9 mouse cellular contexts compared by ENCODE assay signal in genomic region chr5:90661436-90661835, GRCm38 (mm10). TPM values are rescaled to one million over a fixed set of nuclear protein-coding genes. Genes with fewer than 3 reads are reported as not detected.
DNase-seq lines count a peak whose midpoint lies in the region; ATAC-seq lines count a peak whose summit lies in the region.
"Had no signal": no experiment of that assay in that cellular context is flagged by ENCODE, and none has a peak within 500 bp of the region (broad histone marks: within the 10 kb centered on the region; RNA-seq: fewer than 3 reads in every experiment).

No protein-coding gene starts in this region.

- no peak overlapping the region for H3K27ac ChIP-seq in embryonic facial prominence, embryonic 10.5 days (replicated peaks)
- no peak overlapping the region for H3K27ac ChIP-seq in hindbrain, embryonic 12.5 days
- no peak overlapping the region for H3K27ac ChIP-seq in midbrain, embryonic 13.5 days
- H3K27ac ChIP-seq: lung, embryonic 15.5 days had no signal

- H3K9me3 ChIP-seq in embryonic facial prominence, embryonic 10.5 days: no peaks in the 10 kb centered on the region
- H3K9me3 ChIP-seq in hindbrain, embryonic 12.5 days (replicated peaks): no peaks in the 10 kb centered on the region
- no peaks in the 10 kb centered on the region for H3K9me3 ChIP-seq in midbrain, embryonic 13.5 days
- H3K9me3 ChIP-seq: lung, embryonic 15.5 days had no signal

- H3K4me2 ChIP-seq in hindbrain, embryonic 12.5 days (replicated peaks): no peak overlapping the region
- no peak overlapping the region for H3K4me2 ChIP-seq in midbrain, embryonic 13.5 days (replicated peaks)
- H3K4me2 ChIP-seq: lung, embryonic 15.5 days had no signal

- H3K9ac ChIP-seq in hindbrain, embryonic 12.5 days: no peak overlapping the region
- no peak overlapping the region for H3K9ac ChIP-seq in midbrain, embryonic 13.5 days (replicated peaks)
- H3K9ac ChIP-seq: lung, embryonic 15.5 days had no signal

- peaks cover 6% of the 10 kb centered on the region; the same call in 1 of the 2 replicates for H3K4me1 ChIP-seq in embryonic facial prominence, embryonic 10.5 days
- H3K4me1 ChIP-seq in hindbrain, embryonic 12.5 days: no peaks in the 10 kb centered on the region
- H3K4me1 ChIP-seq in midbrain, embryonic 13.5 days (replicated peaks): no peaks in the 10 kb centered on the region

- ATAC-seq in hindbrain, embryonic 12.5 days (ENCODE audit: low FRiP score): 0 out of 2 replicates have a peak, but pooled peaks have one; percentile 46
- peak; percentile 58 for ATAC-seq in midbrain, embryonic 13.5 days

- 21% methylated on average over 9 of the region's 9 CpGs for WGBS in embryonic facial prominence, embryonic 10.5 days
- 24% methylated on average over 9 of the region's 9 CpGs for WGBS in hindbrain, embryonic 12.5 days
- 25% methylated on average over 9 of the region's 9 CpGs for WGBS in midbrain, embryonic 13.5 days

- no peaks in the 10 kb centered on the region for H3K36me3 ChIP-seq in embryonic facial prominence, embryonic 10.5 days (replicated peaks)
- no peaks in the 10 kb centered on the region for H3K36me3 ChIP-seq in hindbrain, embryonic 12.5 days
- H3K36me3 ChIP-seq in midbrain, embryonic 13.5 days: no peaks in the 10 kb centered on the region
- H3K36me3 ChIP-seq: lung, embryonic 15.5 days had no signal

- no peaks in the 10 kb centered on the region for H3K27me3 ChIP-seq in embryonic facial prominence, embryonic 10.5 days (replicated peaks; ENCODE audit: low read depth, poor library complexity, severe bottlenecking)
- 0 out of 2 replicates have a peak, but pooled peaks cover 5% of the 10 kb centered on the region for H3K27me3 ChIP-seq in hindbrain, embryonic 12.5 days
- H3K27me3 ChIP-seq in midbrain, embryonic 13.5 days: no peaks in the 10 kb centered on the region

- peak; percentile 22 for DNase-seq in right cerebral cortex, postnatal 4 days
- DNase-seq in right cerebral cortex, postnatal 25 days: no peak
- DNase-seq in ZHBTc4 (ENCODE audit: low read depth, low spot score): peak; percentile 66
- peak; percentile 60 for DNase-seq in embryonic facial prominence, embryonic 10.5 days (ENCODE audit: low spot score)
- DNase-seq in left cerebral cortex, adult 18-20 months (ENCODE audit: low spot score in 2 of 2): peak; percentile 22 to 47
- no peak for DNase-seq in spleen, adult 12 weeks (ENCODE audit: low spot score)

- no peak overlapping the region for H3K4me3 ChIP-seq in embryonic facial prominence, embryonic 10.5 days
- H3K4me3 ChIP-seq in hindbrain, embryonic 12.5 days: no peak overlapping the region
- no peak overlapping the region for H3K4me3 ChIP-seq in midbrain, embryonic 13.5 days (replicated peaks)
- H3K4me3 ChIP-seq: lung, embryonic 15.5 days had no signal

RNA-seq across cellular contexts. Expression of gene Rassf6, which starts 21.0 kb away (rescaled TPM):
- 0.30 and 0.40 TPM in 2 replicates for polyA plus RNA-seq in embryonic facial prominence, embryonic 10.5 days (2016; fragmentation: Nextera tagmentation; extraction: Ambion mirVana)
- polyA plus RNA-seq in hindbrain, embryonic 12.5 days (2016; fragmentation: Nextera tagmentation; extraction: Ambion mirVana): 0.62 and 0.73 TPM in 2 replicates
- 1 to 10 TPM; 2.4 to 2.5 TPM for total RNA-seq in left cerebral cortex, adult 18-20 months (2021)
- 0.40 and 0.57 TPM in 2 replicates for polyA plus RNA-seq in midbrain, embryonic 13.5 days (2015; fragmentation: Nextera tagmentation; extraction: Ambion mirVana)

Comparison
In these comparisons a context has a peak if more than half of its experiments do, and no peak if none do; other contexts are left out.
1. DNase-seq: peak in right cerebral cortex, postnatal 4 days (single experiment), ZHBTc4 (single experiment), embryonic facial prominence, embryonic 10.5 days (single experiment) and left cerebral cortex, adult 18-20 months (2 of 2); none in right cerebral cortex, postnatal 25 days (single experiment) and spleen, adult 12 weeks (single experiment).